Mouse (Mus musculus) megakaryocyte, embryonic 14.5 days (primary cell): ENCODE results near the gene Ykt6.

Experiments
- FLI1 ChIP-seq: IDR thresholded peaks from 2 replicates; pipeline ENCODE4 v1.6.1; 2012; ENCODE audit warnings: low read length, inconsistent platforms, mixed read lengths
- GATA1 ChIP-seq: IDR thresholded peaks from 3 replicates; pipeline ENCODE4 v1.6.1; 2012; ENCODE audit warnings: mixed read lengths, low read length, inconsistent platforms, borderline replicate concordance

- no peak for TF ChIP-seq GATA1
- TF ChIP-seq FLI1: no peak
Measured at GRCm38 (mm10) chr11:5915429-5916177, 39.9 kb upstream of the Ykt6 start.
